Mouse (Mus musculus): ENCODE results near the gene Sema4d. TPM values are rescaled to one million over a fixed set of nuclear protein-coding genes. Genes with fewer than 3 reads are reported as not detected.

The Sema4d gene
- total RNA-seq, 1 experiment: 25.1 TPM

- Histone ChIP-seq H3K9me3 (ENCODE audit: control insufficient read depth, insufficient read depth, low read depth, low read length) (no peaks in the 10 kb centered on the region), H3K27ac (ENCODE audit: insufficient read depth, low read depth, low read length, poor library complexity, severe bottlenecking) (peak overlapping the region; percentile 27), H3K36me3 (ENCODE audit: control insufficient read depth, insufficient read depth, low read length, poor library complexity, severe bottlenecking) (no peaks in the 10 kb centered on the region), H3K4me1 (ENCODE audit: control insufficient read depth in 2 of 2, insufficient read depth in 2 of 2, low read length in 2 of 2, poor library complexity in 1 of 2) (peaks cover 0 to 32% of the 10 kb centered on the region in 2 experiments; a peak in 2 of 4 replicates), H3K9ac (ENCODE audit: insufficient read depth, low read depth, low read length, poor library complexity, severe bottlenecking) (no peak overlapping the region), H3K4me3 (ENCODE audit: insufficient read depth in 1 of 2, low read depth in 1 of 2, low read length in 2 of 2, poor library complexity in 1 of 2, severe bottlenecking in 1 of 2) (no peak overlapping the region)
- no peak for DNase-seq (ENCODE audit: low read depth, low spot score)
- in situ Hi-C loops (cut with MboI; ENCODE audit: low sequenced_read_pairs in 2 of 2, unreplicated experiment in 2 of 2): no loop called here
- TF ChIP-seq HCFC1 (IDR thresholded peaks at IDR 0.05; ENCODE audit: borderline replicate concordance, insufficient read depth, low read length) (no peak), MAFK (IDR thresholded peaks at IDR 0.05; ENCODE audit: insufficient read depth, low read depth, low read length) (peak; percentile 64; the same call in 1 of the 2 replicates)
These were observed 54.9 kb downstream of the Sema4d start for GRCm38 (mm10) chr13:51738531-51739117.

GRCm38 (mm10) chr13:51737949-51738513 lies 55.5 kb downstream of the Sema4d start:
- TF ChIP-seq ZC3H11A (IDR thresholded peaks at IDR 0.05; ENCODE audit: borderline replicate concordance, low read depth, low read length): no peak
- no peak for TF ChIP-seq CHD2 (IDR thresholded peaks at IDR 0.05; ENCODE audit: low read depth, low read length)
- no peak for TF ChIP-seq ZNF384 (IDR thresholded peaks at IDR 0.05; ENCODE audit: low read depth, low read length)
- no peak for TF ChIP-seq HCFC1 (IDR thresholded peaks at IDR 0.05; ENCODE audit: borderline replicate concordance, insufficient read depth, low read length)
- no peak for TF ChIP-seq MAFK (IDR thresholded peaks at IDR 0.05; ENCODE audit: insufficient read depth, low read depth, low read length)
- H3K4me3 ChIP-seq (ENCODE audit: insufficient read depth in 1 of 2, low read depth in 1 of 2, low read length in 2 of 2, poor library complexity in 1 of 2, severe bottlenecking in 1 of 2): no peak overlapping the region
- in situ Hi-C loops (cut with MboI; ENCODE audit: low sequenced_read_pairs in 2 of 2, unreplicated experiment in 2 of 2): no loop called here
- peaks cover 0 to 32% of the 10 kb centered on the region in 2 experiments; a peak in 2 of 4 replicates for H3K4me1 ChIP-seq (ENCODE audit: control insufficient read depth in 2 of 2, insufficient read depth in 2 of 2, low read length in 2 of 2, poor library complexity in 1 of 2)
- no peak overlapping the region for H3K9ac ChIP-seq (ENCODE audit: insufficient read depth, low read depth, low read length, poor library complexity, severe bottlenecking)
- no peaks in the 10 kb centered on the region for H3K9me3 ChIP-seq (ENCODE audit: control insufficient read depth, insufficient read depth, low read depth, low read length)
- no peak for DNase-seq (ENCODE audit: low read depth, low spot score)
- peak overlapping the region; percentile 27; the same call in 1 of the 2 replicates for H3K27ac ChIP-seq (ENCODE audit: insufficient read depth, low read depth, low read length, poor library complexity, severe bottlenecking)
- no peaks in the 10 kb centered on the region for H3K36me3 ChIP-seq (ENCODE audit: control insufficient read depth, insufficient read depth, low read length, poor library complexity, severe bottlenecking)

DNA sequence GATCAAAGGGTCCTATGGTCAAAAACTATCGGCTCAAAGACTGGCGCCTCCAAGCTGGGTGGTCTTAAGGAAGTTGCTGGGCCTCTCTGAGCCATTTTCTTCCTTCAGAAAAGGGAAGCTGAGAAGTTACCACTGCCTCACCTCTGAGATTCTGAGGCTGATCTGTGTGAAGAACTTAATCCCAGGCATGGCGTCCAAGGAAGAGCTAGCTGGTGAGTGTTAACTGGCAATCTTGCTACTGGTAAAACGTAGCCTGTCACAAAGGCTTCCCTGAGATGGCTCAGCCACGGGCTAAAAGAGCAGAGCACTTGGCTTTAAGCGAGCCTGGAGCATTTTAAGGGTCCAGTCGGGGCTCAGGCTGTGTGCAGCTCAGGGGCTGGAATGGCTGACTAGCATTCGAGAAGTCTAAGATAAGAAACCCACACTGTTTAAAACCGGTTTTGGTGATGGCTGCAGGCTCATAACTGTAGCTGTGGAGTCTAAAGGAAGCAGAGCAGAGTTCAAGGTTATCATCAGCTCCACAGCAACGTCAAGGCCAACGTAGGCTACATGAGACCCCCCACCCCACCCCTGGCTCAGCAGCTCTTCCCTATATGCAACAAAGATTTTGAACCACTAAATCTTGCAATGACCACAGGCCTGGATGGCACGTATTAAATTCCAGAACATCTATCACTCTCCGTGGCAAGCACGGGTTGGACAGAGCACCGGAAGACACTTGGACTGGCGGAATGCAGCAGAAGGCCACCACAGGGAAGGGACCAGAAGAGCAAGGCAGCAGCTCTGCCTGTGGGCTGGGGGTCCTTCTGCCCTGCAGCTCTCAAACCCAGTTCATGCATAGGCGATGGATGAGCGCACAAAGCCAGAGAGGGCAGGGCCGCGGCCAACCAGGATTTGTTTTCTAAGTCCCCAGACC lies 56.3 kb downstream of the Sema4d start:
- Histone ChIP-seq H3K9ac (ENCODE audit: insufficient read depth, low read depth, low read length, poor library complexity, severe bottlenecking) (0 out of 2 replicates have a peak overlapping the region, but pooled peaks have one; percentile 10), H3K4me1 (ENCODE audit: control insufficient read depth in 2 of 2, insufficient read depth in 2 of 2, low read length in 2 of 2, poor library complexity in 1 of 2) (peaks cover 0 to 32% of the 10 kb centered on the region in 2 experiments; a peak in 2 of 4 replicates), H3K4me3 (ENCODE audit: insufficient read depth in 1 of 2, low read depth in 1 of 2, low read length in 2 of 2, poor library complexity in 1 of 2, severe bottlenecking in 1 of 2) (no peak overlapping the region), H3K27ac (ENCODE audit: insufficient read depth, low read depth, low read length, poor library complexity, severe bottlenecking) (no peak overlapping the region), H3K36me3 (ENCODE audit: control insufficient read depth, insufficient read depth, low read length, poor library complexity, severe bottlenecking) (no peaks in the 10 kb centered on the region), H3K9me3 (ENCODE audit: control insufficient read depth, insufficient read depth, low read depth, low read length) (no peaks in the 10 kb centered on the region)
- in situ Hi-C loops (cut with MboI; ENCODE audit: low sequenced_read_pairs in 2 of 2, unreplicated experiment in 2 of 2): no loop called here
- DNase-seq (ENCODE audit: low read depth, low spot score): no peak
- no peak for TF ChIP-seq HCFC1 (IDR thresholded peaks at IDR 0.05; ENCODE audit: borderline replicate concordance, insufficient read depth, low read length)
- no peak for TF ChIP-seq MAFK (IDR thresholded peaks at IDR 0.05; ENCODE audit: insufficient read depth, low read depth, low read length)
- TF ChIP-seq ZC3H11A (IDR thresholded peaks at IDR 0.05; ENCODE audit: borderline replicate concordance, low read depth, low read length): no peak
- TF ChIP-seq CHD2 (IDR thresholded peaks at IDR 0.05; ENCODE audit: low read depth, low read length): no peak
- no peak for TF ChIP-seq ZNF384 (IDR thresholded peaks at IDR 0.05; ENCODE audit: low read depth, low read length)

DNA sequence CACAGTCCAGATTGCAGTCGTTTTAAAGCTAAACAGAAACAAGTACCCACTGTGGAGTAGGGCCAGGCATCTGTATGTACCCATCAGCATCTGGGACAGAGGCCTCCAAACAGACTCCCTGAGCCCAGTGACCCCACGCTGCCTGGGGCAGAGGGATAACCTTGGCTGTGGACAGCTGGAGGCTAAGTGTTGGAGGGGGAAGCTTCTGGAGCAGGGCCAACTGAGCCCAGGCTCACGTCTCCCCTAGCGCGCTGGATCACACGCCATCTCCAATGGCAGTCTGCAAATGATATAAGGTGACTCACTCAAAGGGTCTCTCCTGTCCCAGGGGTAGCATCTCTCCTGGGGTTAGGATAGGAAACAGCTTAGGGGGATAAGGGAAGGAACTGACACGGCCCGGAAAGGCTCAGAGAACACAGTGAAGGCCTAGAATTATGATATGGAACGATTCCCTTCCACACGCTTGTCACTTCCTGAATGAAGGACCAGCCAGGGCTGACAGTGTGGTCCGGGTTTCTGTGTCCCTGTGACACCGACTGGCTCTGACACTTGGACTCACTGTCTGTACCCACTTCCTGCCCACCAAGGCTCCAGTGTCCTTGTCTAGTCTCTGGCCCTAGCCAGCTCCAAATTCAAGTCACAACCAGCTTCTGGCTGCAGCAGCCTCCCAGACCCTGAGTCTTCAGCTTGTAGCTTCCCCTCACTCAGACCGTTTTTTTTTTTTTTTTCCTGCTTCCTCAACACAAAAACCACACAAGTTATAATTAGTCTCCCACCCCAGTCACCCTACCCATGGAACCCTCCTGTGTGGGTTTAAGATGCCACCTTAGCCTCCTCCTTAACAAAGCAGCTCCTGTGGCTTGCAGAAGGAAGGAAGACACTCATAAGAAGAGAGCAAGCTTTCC lies 57.3 kb downstream of the Sema4d start:
- no peak for DNase-seq (ENCODE audit: low read depth, low spot score)
- Histone ChIP-seq H3K4me1 (ENCODE audit: control insufficient read depth in 2 of 2, insufficient read depth in 2 of 2, low read length in 2 of 2, poor library complexity in 1 of 2) (peaks cover 0 to 36% of the 10 kb centered on the region in 2 experiments; a peak in 2 of 4 replicates), H3K9me3 (ENCODE audit: control insufficient read depth, insufficient read depth, low read depth, low read length) (no peaks in the 10 kb centered on the region), H3K36me3 (ENCODE audit: control insufficient read depth, insufficient read depth, low read length, poor library complexity, severe bottlenecking) (no peaks in the 10 kb centered on the region), H3K4me3 (ENCODE audit: insufficient read depth in 1 of 2, low read depth in 1 of 2, low read length in 2 of 2, poor library complexity in 1 of 2, severe bottlenecking in 1 of 2) (no peak overlapping the region), H3K27ac (ENCODE audit: insufficient read depth, low read depth, low read length, poor library complexity, severe bottlenecking) (no peak overlapping the region), H3K9ac (ENCODE audit: insufficient read depth, low read depth, low read length, poor library complexity, severe bottlenecking) (no peak overlapping the region)
- TF ChIP-seq ZNF384 (IDR thresholded peaks at IDR 0.05; ENCODE audit: low read depth, low read length) (no peak), ZC3H11A (IDR thresholded peaks at IDR 0.05; ENCODE audit: borderline replicate concordance, low read depth, low read length) (no peak), HCFC1 (IDR thresholded peaks at IDR 0.05; ENCODE audit: borderline replicate concordance, insufficient read depth, low read length) (no peak), MAFK (IDR thresholded peaks at IDR 0.05; ENCODE audit: insufficient read depth, low read depth, low read length) (no peak), CHD2 (IDR thresholded peaks at IDR 0.05; ENCODE audit: low read depth, low read length) (no peak)
- in situ Hi-C loops (cut with MboI; ENCODE audit: low sequenced_read_pairs in 2 of 2, unreplicated experiment in 2 of 2): no loop called here
